Mouse (Mus musculus): ENCODE results near the gene Ppp4c.

Gene Ppp4c

GRCm38 (mm10) chr7:126802134-126802889, 10.0 kb upstream of the Ppp4c start:
- DNase-seq (ENCODE audit: low read depth, low spot score): no peak

DNA sequence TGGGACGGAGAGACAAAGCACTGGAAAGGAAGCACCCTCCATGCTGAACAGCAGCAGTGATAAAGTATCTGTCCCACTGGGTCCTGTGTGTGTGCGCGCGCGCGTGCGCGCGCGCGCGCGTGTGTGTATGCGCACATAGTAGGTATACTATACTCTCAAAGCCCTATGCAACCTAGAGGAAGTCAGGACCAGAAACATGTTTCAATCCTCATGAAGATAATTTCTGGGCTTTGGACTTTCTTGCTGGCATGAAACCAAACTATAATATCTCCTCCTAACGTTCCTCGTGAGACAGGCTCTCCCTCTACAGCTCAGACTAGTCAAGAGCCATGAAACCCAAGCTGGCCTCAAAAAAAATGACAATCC, 8.7 kb upstream of the Ppp4c start:
- DNase-seq (ENCODE audit: low read depth, low spot score): no peak

GRCm38 (mm10) chr7:126800269-126801056, 8.2 kb upstream of the Ppp4c start:
- DNase-seq (ENCODE audit: low read depth, low spot score): no peak

GRCm38 (mm10) chr7:126799468-126800268, 7.4 kb upstream of the Ppp4c start:
- DNase-seq (ENCODE audit: low read depth, low spot score): peak; percentile 82

GRCm38 (mm10) chr7:126799050-126799467, 6.8 kb upstream of the Ppp4c start:
- peak; percentile 96 for DNase-seq (ENCODE audit: low read depth, low spot score)

GRCm38 (mm10) chr7:126798127-126799049, 6.1 kb upstream of the Ppp4c start:
- DNase-seq (ENCODE audit: low read depth, low spot score): no peak

DNA sequence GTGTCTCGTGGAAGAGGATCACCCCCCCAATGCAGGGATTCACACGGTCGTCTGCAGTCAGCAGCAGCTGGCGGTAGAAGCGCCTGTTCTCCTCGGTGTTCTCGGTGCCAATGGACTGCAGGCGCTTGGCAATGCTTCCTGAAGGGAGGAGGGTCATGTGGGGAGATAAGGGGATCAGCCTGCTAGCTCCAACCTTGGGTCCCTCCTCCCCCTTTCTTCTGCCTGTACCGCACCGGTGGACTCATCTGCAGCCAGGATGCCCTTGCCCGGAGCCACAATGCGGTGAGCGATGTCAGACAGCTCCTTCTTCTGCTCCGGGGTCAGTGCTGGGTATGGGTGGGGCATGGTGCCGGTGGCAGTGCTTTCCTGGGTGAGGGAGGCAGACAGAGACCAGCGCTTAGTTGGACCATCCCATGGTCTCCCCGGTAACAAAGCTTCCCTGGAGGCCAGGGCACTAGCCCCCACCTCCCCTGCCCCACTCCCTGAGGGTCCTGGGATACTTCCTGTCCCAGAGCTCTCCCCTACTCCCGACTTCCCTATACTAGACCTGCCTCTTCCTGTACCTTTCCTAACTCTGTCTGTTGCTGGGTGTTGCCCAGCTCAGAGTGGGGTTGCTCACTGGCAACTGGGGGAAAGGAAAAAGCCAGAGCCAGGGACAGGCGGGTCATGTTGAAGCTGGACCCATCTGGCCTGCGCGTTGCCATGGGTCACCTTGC, 5.3 kb upstream of the Ppp4c start, which contains the start of gene Fam57b:
Fam57b (plus strand) TSS at position 258 of the 716 bp plus-strand sequence.
- no peak for DNase-seq (ENCODE audit: low read depth, low spot score)

GRCm38 (mm10) chr7:126796350-126796932, 4.1 kb upstream of the Ppp4c start:
- DNase-seq (ENCODE audit: low read depth, low spot score): no peak

DNA sequence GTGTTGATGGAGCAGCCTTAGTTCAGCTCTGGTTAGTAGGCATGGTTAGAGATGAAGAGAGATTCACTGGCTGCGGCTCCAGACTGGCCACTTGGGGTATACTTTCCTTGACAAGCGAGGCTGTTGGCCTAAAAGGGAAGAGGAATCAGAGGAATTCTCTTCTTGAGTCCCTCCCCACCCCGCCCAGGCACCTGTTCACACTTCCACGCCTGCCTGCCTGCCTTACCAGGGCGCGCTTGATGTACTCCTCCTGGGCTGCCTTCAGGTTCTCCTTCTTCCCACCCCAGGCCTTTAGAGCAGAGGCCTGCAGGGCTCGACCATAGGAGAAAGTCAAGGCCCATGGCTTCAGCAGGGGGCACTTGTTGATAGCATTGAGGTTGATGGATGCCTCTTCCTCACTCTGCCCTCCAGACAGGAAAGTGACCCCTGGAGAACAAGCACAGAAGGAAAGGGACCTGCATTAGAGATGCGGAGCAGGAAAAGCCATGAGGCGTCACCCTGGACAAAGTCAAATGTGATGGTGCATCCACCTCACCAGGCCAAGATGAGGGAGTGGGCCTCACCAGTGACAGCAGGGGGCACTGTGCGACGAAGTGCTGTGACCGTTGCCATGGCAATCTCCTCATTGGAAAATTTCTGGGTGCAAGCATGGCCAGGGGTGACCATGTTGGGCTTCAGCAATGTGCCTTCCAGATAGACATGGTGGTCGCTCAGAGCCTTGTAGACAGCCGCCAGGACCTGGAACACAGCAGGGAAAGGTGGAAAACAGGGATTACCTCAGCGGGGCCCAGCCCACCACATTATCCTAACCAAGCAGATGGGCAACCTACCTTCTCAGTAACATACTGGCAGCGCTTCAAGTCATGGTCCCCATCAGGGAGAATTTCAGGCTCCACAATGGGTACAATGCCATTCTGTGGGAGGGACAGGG, 3.4 kb upstream of the Ppp4c start:
- no peak for DNase-seq (ENCODE audit: low read depth, low spot score)

GRCm38 (mm10) chr7:126794271-126794605, 1.9 kb upstream of the Ppp4c start:
- no peak for DNase-seq (ENCODE audit: low read depth, low spot score)

- no peak for DNase-seq (ENCODE audit: low read depth, low spot score)
These were observed 1.4 kb upstream of the Ppp4c start for GRCm38 (mm10) chr7:126793456-126794270.

DNA sequence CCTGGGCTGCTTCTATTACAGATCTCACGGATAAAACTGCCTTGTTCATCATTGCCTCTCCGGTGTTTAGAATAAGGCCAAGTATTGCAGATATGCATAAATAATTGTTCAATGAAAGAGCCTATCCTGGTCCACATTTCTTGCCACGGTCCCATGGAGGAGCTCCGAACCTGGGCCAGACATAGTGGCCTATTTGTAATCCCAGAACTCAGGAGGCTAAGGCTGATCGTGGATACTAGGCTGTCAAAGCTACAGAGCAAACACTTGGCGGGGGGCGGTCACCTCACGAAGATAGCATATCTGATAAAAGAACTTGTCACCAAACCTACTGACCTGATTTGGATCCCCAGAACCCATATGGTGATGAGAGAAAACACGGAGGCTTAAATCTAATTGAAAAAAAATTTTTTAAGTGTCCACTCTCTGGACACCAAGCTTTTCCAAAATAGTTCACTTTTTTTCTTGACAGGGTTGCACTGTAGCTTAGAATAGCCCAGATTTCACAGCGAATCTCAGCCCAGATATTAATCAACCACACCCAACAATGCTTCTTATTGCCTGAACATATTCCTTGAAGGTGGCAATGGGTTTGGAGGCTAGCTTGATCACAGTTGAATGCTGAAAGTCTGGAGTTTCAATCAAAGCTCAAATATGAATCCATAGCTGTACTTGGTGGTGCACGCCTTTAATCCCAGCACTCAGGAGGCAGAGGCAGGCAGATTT, 586 bp upstream of the Ppp4c start:
- no peak for DNase-seq (ENCODE audit: low read depth, low spot score)

DNA sequence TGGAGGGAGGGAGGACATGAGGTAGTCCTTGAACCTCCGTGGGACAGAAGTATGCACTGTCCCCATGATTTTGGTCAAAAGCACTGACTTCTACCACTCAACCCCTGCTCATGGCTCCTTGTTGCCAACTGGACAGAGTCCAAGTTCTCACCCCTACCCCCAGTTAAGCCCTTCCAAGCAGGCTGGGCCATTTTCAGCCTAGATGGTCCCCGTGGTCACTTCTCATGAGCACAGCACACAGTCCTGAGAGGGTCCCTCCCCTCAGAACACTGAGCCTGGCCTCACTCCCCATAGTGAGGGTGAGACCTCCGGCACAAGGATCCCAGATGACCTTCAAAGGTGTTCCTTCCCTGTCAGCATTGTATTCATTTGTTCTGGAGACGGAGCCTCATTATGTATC, 3.2 kb downstream of the Ppp4c start:
- DNase-seq (ENCODE audit: low read depth, low spot score): no peak

GRCm38 (mm10) chr7:126786142-126786541, 6.2 kb downstream of the Ppp4c start:
- DNase-seq (ENCODE audit: low read depth, low spot score): no peak

GRCm38 (mm10) chr7:126785056-126785455, 7.2 kb downstream of the Ppp4c start:
- no peak for DNase-seq (ENCODE audit: low read depth, low spot score)

- DNase-seq (ENCODE audit: low read depth, low spot score): no peak
These were observed 7.8 kb downstream of the Ppp4c start for GRCm38 (mm10) chr7:126784469-126784868.

DNA sequence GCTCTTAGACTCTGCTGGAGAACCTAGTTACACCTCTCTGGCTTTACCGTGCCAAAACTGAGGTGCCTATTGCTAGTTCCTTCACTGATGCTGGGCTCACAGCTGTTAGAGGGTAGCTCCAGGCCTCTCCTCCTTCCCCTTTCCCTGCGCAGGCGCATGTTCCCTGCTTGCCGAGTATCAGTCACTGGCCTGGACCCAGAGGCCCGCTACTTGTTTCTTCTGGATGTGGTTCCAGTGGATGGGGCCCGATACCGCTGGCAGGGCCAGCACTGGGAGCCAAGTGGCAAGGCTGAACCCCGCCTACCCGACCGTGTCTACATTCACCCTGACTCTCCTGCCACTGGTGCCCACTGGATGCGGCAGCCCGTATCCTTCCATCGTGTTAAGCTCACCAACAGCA, 9.6 kb downstream of the Ppp4c start:
- DNase-seq (ENCODE audit: low read depth, low spot score): no peak

Data from brain, embryonic 18.5 days (tissue).